Mouse (Mus musculus): ENCODE data around the gene Kdm5a.

DNA sequence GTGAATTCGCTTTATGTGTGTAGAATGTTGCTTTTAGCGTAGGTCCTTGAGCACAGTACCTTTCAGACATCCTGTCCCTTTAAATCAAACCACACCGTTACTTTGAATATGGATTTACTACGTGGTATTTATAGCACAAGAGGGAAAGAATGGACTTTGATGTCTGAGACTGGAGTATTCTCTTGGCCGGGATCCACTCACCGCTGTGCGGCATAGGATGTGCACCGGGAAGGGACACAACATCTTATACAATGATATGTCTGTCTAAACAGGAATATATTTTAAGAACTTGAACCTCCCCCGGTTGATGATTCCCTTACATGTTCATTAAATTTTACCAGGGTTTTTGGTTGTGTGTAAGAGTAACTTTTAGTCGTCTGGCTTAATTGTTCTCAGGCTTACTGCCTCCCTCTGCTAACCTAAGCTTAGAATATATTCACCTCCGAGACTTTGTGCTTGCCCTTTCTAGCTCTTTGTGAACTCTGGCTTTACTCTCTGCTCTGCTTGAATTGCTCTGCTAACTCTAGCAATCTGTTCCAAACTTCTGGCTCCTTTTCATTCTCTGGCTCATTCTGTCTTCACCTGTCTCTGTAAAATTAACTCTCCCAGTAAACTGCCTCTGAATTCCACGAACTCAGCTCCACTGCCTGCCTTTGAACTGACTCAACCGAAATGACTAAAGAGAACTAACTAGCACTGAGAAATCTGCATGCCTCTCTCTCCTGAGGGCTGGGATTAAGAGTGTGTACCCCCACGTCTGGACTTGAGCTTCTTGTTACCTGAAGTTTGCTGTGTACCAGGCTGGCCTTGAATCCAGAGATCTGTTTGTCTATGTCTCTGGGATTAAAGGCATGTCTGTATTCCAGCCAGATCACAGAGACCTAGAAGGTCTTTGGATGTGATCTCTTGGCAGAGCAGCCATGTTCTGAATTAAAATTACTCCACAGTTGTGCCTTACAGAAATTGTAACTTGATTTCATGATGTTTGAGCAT lies 79.7 kb downstream of the Kdm5a start:
- TF ChIP-seq CTCF (IDR thresholded peaks at IDR 0.05; ENCODE audit: low read depth, low read length) (no peak), TAL1 (conservative IDR thresholded peaks at IDR 0.05; ENCODE audit: low read depth, low read length) (no peak), GATA1 (IDR thresholded peaks at IDR 0.05; ENCODE audit: borderline replicate concordance, low read length) (no peak), GATA2 (IDR thresholded peaks at IDR 0.05; ENCODE audit: borderline replicate concordance, low read depth, low read length) (no peak)

Data from G1E (cell line).